Mouse (Mus musculus): ENCODE measurements around the gene Ripor3.

The Ripor3 gene

DNA sequence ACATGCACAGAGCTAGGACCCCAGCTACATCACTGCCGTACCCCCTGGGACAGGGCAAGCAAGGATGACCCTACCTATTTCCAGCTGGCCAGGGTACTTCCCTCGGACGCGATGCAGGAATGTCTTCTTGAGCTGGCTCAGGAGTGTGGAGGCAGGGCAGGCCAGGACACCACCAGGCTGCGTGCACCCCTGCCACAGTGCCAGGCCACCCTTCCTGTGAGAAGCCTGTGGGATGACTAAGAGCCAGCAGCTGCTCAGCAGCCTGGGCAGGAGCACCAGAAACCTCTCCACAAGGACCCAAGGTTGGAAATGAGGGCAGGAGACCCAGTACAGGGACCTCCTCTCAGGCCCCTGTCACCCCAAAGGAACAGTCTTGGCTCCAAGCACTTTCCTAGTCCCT, 26.0 kb downstream of the Ripor3 start:
- DNase-seq, result no peak

DNA sequence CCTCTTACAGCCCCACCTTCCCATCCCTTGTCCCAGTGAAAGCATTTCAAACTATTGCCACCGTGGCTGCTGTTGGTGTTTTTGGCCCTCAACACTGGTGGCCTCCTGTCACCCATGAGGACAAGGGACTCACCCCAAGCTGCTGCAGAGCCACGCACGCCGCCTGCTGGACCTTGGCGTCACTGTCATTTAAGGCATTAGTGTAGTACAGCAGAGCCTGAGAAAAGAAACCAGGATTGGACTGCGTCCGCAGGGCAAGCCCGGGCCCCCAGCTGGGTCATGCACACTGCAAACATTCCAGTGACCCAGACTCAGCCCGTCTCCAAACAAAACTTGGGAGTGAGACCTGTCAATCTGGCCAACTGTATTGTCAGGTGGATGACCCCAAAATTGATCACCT, 27.8 kb downstream of the Ripor3 start:
- DNase-seq, result peak; percentile 33

DNA sequence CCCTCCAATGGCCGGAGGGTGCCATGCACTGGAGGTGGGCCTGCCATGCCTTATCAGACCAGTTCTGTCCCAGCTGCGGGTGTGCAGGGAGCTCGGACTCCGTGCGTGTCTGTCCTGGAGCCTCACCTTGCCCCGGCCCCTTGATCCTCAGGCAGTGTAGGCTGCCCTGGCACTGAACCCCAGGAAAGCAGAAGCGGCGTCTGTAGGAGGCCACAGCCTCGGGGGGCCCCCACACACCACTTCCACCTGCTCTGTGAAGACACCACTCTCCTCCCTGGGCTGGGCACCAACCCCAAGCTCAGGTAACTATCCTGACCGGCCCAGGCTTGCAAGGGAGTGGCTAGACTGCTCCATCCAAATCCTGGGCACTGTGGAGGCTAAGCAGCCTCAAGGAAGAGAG, 30.0 kb downstream of the Ripor3 start:
- no peak for DNase-seq

DNA sequence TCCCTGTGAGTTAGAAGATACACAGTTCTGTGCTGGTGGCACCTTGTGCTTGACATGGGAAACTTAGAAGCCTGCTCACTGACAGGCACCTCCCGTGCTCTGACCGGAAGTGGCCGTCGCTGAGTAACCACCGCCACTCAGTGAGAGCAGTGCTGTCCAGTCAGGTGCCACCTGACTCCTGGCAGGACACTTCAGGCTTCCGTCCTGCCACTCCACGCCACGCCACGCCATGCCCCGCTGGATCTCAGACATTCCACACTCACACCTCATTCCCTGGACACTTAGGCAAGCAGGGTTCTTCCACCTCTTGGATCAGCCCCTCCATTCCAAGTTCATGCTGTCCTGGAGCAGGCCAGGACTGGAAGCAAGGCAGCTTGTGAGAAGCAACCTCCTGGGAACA, 32.1 kb downstream of the Ripor3 start:
- no peak for DNase-seq

DNA sequence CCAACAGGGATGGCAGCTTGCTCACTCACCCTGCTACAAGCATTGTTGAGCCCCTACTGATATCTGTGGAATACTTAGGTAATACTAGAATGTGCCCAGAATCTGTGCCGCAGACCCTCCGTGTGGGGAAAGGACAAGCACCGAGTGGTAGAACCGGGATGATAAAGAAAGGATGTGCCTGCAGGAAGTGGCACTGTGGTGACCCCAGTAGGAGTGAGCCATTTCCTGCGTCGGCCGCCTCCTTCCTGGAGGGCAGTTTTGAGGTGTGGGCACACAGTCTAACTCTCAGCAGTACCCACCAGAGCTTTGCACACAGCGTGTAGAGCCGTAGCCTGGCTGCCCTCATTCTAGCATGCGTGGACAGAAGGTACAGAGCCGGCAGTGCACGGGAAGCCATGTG, 34.7 kb downstream of the Ripor3 start:
- DNase-seq, result no peak

DNA sequence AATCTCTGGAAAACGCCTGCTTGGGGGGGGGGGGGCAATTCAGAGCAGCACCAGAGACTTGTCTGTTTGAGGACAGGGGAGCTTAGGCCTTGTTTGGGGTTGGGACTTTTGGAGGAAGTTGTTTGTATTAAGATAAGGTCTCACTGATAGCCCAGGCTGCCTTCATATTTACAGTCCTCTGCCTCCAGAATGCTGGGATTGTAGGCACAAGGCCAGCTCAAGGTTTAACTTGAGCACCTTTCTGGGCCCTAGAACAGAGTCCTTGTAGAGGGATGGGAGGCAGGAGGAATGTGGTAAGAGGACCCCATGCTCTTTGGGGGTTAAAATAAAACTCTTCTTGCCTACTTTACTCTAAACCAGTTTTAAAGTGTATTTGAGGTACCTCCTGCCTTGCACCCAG, 37.6 kb downstream of the Ripor3 start:
- no peak for DNase-seq

DNA sequence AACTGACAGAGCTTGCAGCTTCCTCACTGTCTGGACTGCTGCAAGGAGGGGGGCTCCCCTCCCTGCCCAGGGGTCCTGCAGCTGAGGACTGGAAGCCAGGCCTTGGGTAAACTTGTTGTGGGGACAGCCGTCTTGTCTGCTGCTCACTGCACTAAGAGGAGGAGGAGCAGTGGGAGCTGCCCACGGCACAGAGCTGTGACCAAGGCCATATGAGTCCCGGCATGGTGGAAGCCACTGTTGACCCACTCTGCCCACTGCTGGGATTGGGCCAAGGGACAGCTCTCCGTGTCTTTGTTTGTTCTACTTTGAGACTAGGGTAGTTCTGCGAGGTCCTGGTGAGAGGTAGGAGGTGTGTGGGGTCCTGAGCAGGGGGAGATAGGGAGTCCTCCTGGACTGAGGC, 38.3 kb downstream of the Ripor3 start:
- no peak for DNase-seq

DNA sequence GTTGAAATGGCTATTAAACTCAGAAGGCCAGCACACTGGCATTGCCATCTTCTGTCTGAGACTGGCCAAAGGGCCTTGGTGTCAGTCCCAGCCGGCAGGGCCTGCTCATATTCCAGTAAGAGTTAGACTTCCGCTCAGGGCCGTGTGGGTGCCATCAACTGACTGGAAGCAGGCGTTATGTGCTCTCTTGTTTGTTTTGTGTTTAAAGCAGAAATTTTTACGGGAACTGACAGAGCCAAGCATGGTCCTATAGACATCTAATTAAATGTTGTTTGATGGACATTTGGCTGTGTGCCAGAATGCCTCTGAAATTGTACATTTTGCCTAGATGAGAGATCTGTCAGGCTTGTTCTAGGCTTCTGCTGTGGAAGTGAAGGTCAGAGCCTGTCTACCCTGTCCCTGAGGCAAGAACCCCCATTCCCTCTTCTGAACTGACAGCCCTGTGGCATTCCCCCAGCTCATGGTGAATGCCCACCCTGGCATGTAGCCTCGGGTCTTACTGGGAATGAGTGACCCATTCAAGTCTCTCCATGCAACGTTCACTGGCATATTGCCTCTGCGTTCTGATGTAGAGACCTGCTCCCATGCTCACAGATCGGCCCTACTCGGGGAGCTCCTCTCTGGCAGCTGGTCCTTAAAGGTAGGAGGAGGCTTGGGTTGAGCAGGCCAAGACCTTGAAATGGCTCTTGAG, 40.4 kb downstream of the Ripor3 start:
- DNase-seq, result no peak

DNA sequence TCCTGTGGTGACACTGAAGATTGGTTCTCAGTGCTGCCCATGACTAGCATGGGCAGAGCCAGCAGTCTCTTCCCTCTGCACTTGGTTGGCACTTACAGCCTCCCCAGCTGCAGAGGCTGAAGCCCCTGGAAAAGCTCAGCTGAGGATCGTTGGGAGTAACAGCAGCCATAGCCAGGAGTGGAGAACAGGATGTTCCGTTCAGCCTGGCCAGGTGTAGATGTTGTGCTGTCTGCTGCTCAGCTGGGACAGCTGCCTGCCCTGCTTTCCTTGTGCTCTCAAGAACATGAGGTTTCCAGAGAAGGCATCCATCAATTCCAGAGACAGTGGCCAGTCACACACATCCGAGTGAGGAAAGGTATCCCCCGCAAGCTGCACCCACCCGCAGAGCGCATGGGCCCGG, 41.9 kb downstream of the Ripor3 start:
- DNase-seq, result no peak

DNA sequence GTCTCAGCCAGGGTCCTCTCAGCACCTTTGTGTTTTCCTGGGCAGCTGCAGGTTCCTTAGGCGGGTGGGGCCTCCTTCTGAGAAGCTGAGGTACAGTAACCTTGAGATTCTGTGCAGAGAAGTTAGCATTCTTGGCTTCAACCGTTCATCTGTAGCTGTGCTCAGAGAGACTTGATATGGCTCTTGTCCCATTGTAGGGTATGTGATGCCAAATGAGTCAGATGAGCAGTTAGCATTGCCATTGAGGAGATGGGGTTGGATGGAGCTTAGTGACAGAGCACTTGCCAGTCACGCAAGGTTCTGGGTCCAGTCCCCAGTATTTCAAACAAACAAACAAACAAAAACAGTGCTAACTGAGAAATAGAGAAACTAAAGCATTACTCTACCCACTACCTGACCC, 44.5 kb downstream of the Ripor3 start:
- DNase-seq, result no peak

DNA sequence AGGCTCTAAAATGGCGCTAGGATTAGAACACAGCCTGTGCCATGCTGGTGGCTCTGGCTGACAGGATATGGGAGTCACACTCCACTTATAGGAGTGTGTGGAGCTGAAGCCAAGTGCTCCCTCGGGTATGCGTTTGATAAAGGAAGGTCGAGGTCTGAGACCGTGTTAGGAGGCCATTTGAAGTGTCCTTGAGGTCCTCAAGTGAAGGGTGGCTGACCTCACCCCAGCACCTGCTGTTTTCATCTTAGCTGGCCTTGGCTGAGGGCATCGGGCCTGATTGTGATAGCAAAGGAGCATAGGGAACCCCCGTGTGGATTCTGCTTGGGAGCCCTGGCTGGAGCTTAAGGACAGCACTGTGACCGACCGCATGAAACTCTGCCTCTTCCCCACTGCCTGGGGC, 46.1 kb downstream of the Ripor3 start:
- no peak for DNase-seq

DNA sequence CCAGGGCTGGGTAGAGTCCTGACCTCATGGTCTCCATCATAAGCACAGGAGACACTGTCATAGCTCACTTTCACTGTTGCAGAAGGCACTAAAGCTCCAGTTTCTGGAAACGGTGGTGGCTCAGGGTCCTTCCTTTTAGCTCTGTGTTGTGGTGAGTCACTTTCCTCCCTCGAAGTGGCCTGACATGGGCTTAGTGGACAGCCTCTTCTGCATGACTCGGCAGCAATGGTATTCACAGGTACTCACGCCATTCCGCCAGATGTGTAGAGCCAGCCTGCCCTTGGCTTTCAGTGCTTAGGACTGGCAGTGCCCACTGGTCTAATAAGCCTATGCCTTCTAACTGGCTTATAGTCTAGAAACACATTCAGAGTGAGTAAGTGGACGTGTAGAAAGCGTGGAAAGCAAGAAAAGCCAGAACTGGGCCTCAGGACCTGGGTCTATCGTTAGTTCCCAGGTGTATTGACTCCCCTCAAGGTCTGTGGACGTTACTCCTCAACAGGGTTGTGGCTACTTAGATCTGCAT, 46.6 kb downstream of the Ripor3 start:
- no peak for DNase-seq

DNA sequence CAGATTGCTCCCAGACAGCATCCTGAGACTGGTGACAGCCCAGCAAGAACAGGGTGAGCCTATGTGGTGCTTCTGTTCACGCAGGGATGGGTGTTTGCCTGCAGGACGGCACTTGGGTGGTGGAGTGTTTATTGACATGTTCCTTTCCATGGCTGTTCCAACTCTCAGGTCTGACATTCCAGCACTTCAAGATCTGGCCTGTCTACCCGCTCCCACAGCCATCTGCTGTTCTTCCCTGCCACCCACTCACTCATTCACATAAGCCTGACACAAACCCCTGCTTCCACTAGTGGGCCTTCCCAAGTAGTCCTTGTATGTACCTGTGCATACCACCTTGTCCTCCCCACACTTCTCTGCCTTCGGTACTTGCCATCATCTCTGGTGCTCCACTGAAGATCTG, 47.2 kb downstream of the Ripor3 start:
- DNase-seq, result no peak

DNA sequence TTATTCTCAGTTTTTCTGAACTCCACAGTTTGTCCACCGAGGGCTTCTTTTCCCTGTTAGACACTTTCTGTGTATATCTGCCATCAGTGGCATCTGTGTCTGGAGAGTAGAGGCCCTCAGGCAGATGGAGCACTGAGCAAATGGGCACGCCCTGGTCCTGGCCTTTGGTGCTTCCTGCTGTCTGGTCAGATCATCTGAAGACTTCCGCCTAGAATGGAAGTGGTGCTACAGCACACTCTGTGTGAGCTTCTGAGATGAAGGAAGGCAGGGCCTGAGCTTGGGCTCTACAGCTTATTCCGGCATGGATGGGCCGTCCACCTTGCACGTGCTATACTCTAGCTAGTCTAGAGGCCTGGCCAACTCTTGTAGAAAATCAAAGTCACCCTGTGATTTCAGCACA, 48.1 kb downstream of the Ripor3 start:
- no peak for DNase-seq

DNA sequence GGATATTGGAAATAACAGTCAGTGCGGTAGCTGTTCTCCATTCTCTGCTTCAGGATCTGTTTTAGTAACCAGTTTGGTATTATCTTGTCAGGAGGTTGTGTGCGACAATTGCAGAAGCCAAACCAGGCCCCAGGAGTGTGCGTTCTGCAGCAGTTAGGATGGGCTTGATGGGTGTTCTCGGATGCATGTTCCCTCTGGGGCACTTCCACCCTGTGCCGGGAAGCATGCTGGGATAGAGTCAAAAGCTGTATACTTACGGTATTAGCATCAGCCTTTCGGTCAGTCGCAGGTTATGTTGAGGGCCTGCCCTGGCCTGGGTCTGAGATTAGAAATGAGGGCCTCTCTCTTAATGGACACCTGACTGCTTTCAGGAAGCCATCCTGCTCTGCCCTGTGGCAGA, 49.8 kb downstream of the Ripor3 start:
- no peak for DNase-seq

DNA sequence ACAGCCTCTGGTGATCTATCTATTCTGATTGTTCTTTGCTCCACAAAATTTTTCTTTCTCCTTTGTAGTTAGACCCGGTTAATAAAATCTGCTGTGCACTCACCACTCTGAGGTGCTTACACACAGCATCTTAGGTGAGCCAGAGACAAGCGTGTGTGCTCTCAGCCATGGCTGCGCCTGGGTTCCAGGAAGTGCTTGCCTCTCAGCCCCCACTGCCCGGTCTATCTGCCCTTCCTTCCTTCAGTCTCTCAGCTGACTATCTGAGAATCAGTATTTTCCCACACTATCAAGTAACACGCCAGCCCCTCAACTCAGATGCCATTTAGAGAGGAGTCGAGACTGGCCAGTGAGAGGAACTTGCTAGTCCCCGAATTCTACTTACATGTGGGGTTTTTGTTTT, 50.4 kb downstream of the Ripor3 start:
- no peak for DNase-seq

DNA sequence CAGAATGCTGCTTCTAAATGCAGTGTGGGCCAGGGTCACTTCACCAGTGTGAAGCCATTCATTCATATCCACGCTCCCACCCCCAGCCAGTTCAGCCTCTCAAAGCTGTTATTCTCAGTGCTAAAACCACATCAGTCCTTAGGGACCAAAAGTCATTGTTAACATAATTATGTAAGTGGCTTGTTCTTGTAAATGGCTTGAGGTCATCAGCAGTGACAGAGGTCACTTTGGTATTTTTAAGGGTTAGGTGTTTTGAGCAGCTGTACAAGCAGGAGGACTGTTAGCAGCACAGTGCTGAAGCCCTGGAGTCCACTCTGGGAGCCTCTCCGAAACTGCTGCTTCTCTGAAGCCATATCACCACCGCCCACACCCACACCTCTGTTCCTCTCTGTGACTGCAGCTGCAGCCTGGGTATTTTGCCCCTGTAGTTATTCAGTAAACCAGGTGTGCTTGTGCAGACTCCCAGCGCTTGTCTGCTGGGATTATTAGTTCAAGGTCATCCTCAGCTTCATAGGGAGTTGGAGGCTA, 51.0 kb downstream of the Ripor3 start:
- no peak for DNase-seq

DNA sequence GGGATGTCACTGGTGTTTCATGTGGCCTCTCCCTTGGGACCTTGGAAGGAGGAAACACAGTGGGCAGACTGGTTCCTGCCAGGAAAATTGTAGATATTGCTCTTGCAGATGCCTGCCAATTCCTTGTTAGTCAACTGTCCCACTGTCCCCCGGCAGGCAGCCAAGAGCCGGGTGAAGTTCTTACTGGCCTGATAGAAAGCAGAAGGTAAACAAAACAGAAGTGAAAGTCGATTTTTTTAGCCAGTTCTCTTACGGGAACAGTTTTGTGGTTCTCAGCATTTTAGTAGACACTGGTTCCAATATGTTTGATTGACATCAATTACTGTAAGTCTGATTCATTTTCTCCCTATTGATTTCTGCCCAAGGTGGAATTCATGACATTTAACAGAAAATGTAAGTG, 51.6 kb downstream of the Ripor3 start:
- peak; percentile 61 for DNase-seq

DNA sequence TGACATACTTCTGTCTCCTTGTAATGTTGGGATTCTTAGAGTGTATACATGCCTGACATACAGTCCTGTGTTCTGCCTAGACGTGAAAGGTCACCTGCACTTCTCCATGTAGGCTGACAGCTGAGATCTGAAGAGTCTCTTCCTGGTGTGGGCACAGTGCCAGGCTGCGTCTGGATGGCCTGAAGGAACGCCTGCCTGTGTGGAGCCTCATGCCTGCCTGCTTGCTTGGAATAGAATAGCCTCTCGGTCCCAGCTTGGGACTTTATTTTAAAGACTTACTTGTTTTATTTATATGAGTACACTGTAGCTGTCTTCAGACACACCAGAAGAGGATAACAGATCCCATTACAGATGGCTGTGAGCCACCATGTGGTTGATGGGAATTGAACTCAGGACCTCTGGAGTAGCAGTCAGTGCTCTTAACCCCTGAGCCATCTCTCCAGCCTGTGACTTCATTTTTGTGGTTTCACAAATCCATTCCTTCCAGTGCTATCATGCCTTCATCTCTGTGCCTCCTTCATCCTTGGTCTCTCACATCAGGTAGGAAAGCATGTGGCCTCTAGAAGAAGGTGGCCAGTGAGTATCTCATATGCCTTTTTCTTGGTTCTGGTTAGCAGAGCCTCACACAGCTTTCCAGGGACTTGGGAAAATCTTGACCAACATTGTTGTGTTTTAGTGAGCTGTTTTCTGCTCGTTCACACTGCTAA, 52.2 kb downstream of the Ripor3 start:
- peak; percentile 67 for DNase-seq

DNA sequence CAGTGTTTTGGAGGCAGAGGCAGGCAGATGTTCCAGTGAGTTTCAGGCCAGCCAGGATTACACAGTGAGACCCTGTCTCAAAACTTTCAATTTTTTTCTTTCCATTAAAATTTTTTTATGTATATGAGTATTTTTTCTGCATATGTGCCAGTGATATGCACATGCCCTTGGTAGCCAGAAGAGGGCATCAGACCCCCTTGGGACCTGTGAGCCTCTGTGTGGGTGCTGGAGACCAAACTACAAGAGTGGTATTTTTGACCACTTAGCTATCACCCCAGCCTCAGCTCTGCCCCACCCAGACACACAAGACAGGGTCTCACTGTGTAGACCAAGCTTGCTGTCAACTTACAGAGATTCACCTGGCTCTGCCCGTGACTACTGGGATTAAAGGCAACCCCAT, 52.9 kb downstream of the Ripor3 start:
- DNase-seq, result no peak

DNA sequence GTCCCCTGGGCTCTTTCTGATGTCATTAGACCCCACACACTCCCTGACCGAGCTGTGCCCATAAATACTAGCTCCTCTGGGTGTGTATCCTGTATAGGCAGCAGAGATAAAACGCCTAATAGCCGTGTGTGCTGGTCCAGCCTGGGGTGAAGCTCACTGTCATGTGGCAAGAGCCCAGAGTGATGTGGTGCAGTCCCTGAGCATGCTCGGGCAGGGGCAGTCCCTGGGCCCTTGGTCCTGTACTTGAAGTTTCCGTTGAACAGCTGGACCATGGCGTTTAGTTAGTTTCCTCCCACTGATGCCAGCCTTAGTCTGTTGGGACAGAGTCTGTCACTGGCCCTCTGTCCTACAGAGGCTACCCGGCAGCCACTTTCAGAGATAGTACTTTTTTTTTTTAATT, 55.5 kb downstream of the Ripor3 start:
- DNase-seq, result no peak

DNA sequence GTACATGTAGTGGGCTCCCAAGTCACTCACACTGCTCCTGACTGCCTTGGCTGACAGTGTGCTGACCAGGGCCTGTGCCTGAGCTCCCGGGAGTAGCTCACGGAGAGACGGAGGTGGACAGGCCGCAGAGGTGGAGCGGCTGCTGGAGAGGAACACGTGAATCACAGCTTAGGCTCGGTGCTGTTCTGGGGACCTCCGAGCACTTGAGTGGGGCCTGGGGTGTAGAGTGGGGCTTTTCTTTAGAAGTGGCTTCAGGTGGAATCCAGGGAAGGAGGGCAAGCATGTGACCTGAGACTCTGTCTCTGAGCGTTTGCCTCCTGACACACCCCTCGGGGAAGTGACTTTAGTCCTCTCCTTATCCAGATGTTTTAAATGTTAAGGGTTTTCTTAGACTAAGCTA, 56.6 kb downstream of the Ripor3 start:
- no peak for DNase-seq

DNA sequence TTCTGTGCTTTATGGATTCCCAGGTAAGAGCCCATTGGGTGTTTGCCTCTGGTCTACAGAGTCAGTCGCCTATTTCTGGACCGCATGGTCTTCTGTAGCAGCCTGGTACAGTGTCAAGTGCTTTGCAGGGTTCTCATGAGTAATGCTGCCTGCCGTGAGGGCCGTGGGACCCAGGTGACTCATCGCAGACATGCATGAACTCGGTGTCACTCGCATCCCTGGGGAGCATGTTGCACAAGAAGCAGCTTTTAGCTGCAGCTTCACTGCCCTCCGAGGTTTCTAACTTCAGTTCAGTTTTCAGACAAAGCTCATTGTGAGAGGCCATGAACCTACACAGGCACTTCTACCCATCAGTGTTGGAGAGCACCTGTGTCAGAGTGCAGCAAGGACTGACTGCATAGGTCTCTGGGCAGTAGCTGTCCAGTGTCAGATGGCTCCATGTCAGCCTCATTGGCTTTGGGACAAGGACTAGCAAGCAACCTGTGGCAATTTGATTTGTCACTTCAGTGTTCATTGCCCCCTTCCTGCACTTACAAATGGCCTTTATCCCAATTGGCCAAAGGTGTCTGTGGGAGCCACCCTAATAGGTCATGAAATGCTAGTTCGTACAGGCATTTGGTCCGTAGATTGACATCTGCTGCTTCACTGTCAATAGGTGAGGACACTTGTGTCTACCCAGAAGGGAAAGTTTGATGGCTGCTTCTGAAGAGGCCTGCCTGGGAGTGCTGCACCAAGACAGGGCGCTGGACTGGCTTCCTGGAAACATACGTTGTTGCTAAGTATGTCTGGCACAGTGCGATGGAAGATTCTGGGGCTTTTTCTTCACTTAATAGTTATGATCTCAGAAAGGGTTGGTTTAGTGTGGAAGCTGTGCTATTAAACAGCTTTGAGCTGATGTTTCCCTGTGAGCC, 58.9 kb downstream of the Ripor3 start:
- DNase-seq, result no peak

Measured in right cerebral cortex, postnatal 14 days (tissue).